Mouse (Mus musculus) midbrain, embryonic 14.5 days (tissue): ENCODE results near the gene Armh3. TPM values are rescaled to one million over a fixed set of nuclear protein-coding genes. Genes with fewer than 3 reads are reported as not detected.

Experiments
- ATAC-seq: fragments of 200-750 bp; cut with Nextera tagmentation; 2 replicates; pipeline ENCODE4 v1.8.0; 2017; ENCODE audit warnings: moderate number of reproducible peaks, moderate library complexity; ENCODE audit not compliant: low FRiP score, low TSS enrichment
- DNase-seq: peaks from one replicate; pipeline ENCODE4 v3.0.0-alpha.2; 2015
- H3K27ac ChIP-seq: fragments of 300-500 bp; sonication (generic); replicated peaks from 2 replicates; pipeline ENCODE4 v1.5.1; 2014; ENCODE audit warnings: mild to moderate bottlenecking, low read depth, low read length, moderate library complexity
- H3K27me3 ChIP-seq: fragments of 300-500 bp; sonication (generic); 2 replicates; pipeline ENCODE4 v1.6.1; 2014; ENCODE audit warnings: low read length, control low read depth, mixed read lengths; ENCODE audit not compliant: control insufficient read depth, insufficient read depth
- H3K36me3 ChIP-seq: fragments of 300-500 bp; sonication (generic); 2 replicates; pipeline ENCODE4 v1.6.1; 2014; ENCODE audit warnings: low read length, control low read depth; ENCODE audit not compliant: control insufficient read depth, insufficient read depth
- H3K4me1 ChIP-seq: fragments of 300-500 bp; sonication (generic); 2 replicates; pipeline ENCODE4 v1.6.1; 2014; ENCODE audit warnings: mild to moderate bottlenecking, antibody characterized with exemption, low read length, control low read depth; ENCODE audit not compliant: control insufficient read depth, insufficient read depth
- H3K4me2 ChIP-seq: fragments of 300-500 bp; sonication (generic); 2 replicates; pipeline ENCODE4 v1.6.1; 2014; ENCODE audit warnings: mild to moderate bottlenecking, low read length, moderate library complexity
- H3K4me3 ChIP-seq: fragments of 300-500 bp; sonication (generic); replicated peaks from 2 replicates; pipeline ENCODE4 v1.5.1; 2014; ENCODE audit warnings: low read depth, low read length
- H3K9ac ChIP-seq: fragments of 300-500 bp; sonication (generic); replicated peaks from 2 replicates; pipeline ENCODE4 v1.6.1; 2014; ENCODE audit warnings: mild to moderate bottlenecking, low read length, moderate library complexity
- H3K9me3 ChIP-seq: fragments of 300-500 bp; sonication (generic); 2 replicates; pipeline ENCODE4 v1.6.1; 2016; ENCODE audit warnings: low read length, control low read depth, mixed read lengths; ENCODE audit not compliant: control insufficient read depth
- WGBS: fragments of 180-500 bp; shearing (Covaris S2); extraction: QIAGEN DNeasy Blood & Tissue Kit; methylation state at CpG from one replicate; pipeline ENCODE4 v1.1.7; 2014; 5-methylcytosine and 5-hydroxymethylcytosine counted together
- polyA plus RNA-seq: library from polyadenylated mRNA; unstranded; fragments of >200 nt; fragmentation: Nextera tagmentation; extraction: Ambion mirVana; gene quantifications from 2 replicates; pipeline ENCODE4 v1.2.1, GENCODE M21; 2014

The Armh3 gene
- polyA plus RNA-seq, 1 experiment from 2014 or later, result 21.8 TPM

GRCm38 (mm10) chr19:45988238-45988637, 10.1 kb downstream of the Armh3 start:
- Histone ChIP-seq H3K4me2 (no peak overlapping the region), H3K9ac (no peak overlapping the region), H3K36me3 (peaks cover 5% of the 10 kb centered on the region; the same call in 1 of the 2 replicates), H3K4me3 (no peak overlapping the region), H3K27ac (no peak overlapping the region), H3K4me1 (no peaks in the 10 kb centered on the region), H3K9me3 (no peaks in the 10 kb centered on the region), H3K27me3 (no peaks in the 10 kb centered on the region)
- no peak for DNase-seq
- 95% methylated on average over 3 of the region's 3 CpGs for whole genome bisulfite sequencing
- ATAC-seq, result no peak

GRCm38 (mm10) chr19:45984379-45984778, 13.9 kb downstream of the Armh3 start:
- Histone ChIP-seq H3K4me3 (no peak overlapping the region), H3K27ac (no peak overlapping the region), H3K27me3 (no peaks in the 10 kb centered on the region), H3K4me2 (no peak overlapping the region), H3K9ac (no peak overlapping the region), H3K36me3 (peaks cover 5% of the 10 kb centered on the region; the same call in 1 of the 2 replicates), H3K9me3 (no peaks in the 10 kb centered on the region), H3K4me1 (no peaks in the 10 kb centered on the region)
- ATAC-seq (no peak), DNase-seq (no peak)

GRCm38 (mm10) chr19:45960770-45961169, 37.5 kb downstream of the Armh3 start:
- H3K36me3 ChIP-seq, result peaks cover 58% of the 10 kb centered on the region
- H3K4me1 ChIP-seq, result no peaks in the 10 kb centered on the region
- no peaks in the 10 kb centered on the region for H3K27me3 ChIP-seq
- H3K27ac ChIP-seq, result no peak overlapping the region
- WGBS, result 38% methylated on average over 5 of the region's 5 CpGs
- H3K9ac ChIP-seq, result no peak overlapping the region
- no peaks in the 10 kb centered on the region for H3K9me3 ChIP-seq
- DNase-seq, result no peak
- no peak overlapping the region for H3K4me3 ChIP-seq
- no peak for ATAC-seq
- no peak overlapping the region for H3K4me2 ChIP-seq

DNA sequence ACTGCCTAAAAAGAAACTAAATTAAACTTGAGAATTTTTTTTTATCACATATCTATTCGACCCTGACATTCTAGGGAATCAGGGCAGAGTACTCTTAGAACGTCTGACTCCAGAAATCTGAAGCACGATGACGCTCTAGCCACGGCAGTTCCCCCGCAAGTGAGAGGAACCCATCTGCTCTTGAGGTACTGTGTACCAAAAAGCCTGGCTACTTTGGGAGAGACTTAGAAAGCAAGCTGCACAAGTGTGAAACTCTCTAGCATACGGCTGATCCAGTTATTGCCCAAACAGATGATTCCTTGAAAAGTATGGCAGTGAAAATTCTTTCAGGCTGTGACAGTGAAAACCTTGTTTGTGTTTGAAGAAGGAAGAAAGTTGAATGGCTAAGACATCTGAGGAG, 41.6 kb downstream of the Armh3 start:
- 92% methylated on average over 7 of the region's 7 CpGs for WGBS
- Histone ChIP-seq H3K9me3 (no peaks in the 10 kb centered on the region), H3K4me3 (no peak overlapping the region), H3K27me3 (no peaks in the 10 kb centered on the region), H3K36me3 (peaks cover 47% of the 10 kb centered on the region), H3K27ac (no peak overlapping the region), H3K9ac (no peak overlapping the region), H3K4me2 (no peak overlapping the region), H3K4me1 (no peaks in the 10 kb centered on the region)
- no peak for DNase-seq
- ATAC-seq, result no peak

DNA sequence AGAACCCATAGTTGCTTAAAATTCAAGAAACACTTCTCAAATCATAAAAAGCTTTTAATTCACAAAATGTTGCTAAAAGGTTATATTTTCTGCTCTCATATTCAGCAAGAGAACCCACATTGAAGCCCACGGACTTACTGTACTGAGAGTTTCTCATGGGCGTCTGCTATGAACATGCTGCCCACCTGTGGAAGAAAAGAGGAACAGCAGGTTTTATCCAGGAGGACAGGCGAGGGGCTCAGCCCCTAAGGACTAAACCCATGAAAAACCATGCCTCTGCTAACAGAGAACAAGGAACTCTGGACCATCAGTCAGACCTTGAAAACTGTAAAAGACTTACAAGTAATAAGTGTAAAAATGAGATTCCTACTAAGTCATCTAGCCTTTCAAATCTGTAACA, 45.0 kb downstream of the Armh3 start:
- DNase-seq, result peak; percentile 85
- H3K36me3 ChIP-seq, result peaks cover 49% of the 10 kb centered on the region

DNA sequence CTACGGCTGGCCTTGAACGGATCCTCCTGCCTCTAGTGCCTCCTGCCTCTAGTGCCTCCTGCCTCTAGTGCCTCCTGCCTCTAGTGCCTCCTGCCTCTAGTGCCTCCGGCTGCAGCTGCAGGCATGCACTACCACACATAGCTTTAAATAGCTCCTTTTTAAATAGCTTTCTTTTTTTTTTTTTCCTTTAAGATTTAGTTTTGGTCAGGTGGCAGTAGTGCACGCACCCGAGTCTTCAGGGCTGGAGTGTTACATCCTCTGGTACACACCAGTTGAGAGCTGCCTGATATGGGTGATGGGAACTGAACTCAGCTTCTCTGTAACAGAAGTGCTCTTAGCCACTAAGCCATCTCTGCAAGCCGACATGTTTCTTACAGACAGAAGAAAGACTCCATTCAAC, 49.1 kb downstream of the Armh3 start:
- H3K36me3 ChIP-seq, result peaks cover 48% of the 10 kb centered on the region
- H3K9ac ChIP-seq, result no peak overlapping the region
- no peak overlapping the region for H3K27ac ChIP-seq
- no peaks in the 10 kb centered on the region for H3K27me3 ChIP-seq
- no peaks in the 10 kb centered on the region for H3K9me3 ChIP-seq
- DNase-seq (no peak), ATAC-seq (no peak)
- H3K4me2 ChIP-seq, result no peak overlapping the region
- no peak overlapping the region for H3K4me3 ChIP-seq
- WGBS, result 87% methylated on average over 6 of the region's 6 CpGs
- H3K4me1 ChIP-seq, result no peaks in the 10 kb centered on the region

More for the DNA sequence above, 45.0 kb downstream of the Armh3 start:
- Histone ChIP-seq H3K4me2 (no peak overlapping the region), H3K9ac (no peak overlapping the region), H3K9me3 (no peaks in the 10 kb centered on the region), H3K4me1 (no peaks in the 10 kb centered on the region), H3K4me3 (no peak overlapping the region), H3K27ac (no peak overlapping the region), H3K27me3 (no peaks in the 10 kb centered on the region)
- WGBS, result 7% methylated on average over 3 of the region's 3 CpGs
- no peak for ATAC-seq

DNA sequence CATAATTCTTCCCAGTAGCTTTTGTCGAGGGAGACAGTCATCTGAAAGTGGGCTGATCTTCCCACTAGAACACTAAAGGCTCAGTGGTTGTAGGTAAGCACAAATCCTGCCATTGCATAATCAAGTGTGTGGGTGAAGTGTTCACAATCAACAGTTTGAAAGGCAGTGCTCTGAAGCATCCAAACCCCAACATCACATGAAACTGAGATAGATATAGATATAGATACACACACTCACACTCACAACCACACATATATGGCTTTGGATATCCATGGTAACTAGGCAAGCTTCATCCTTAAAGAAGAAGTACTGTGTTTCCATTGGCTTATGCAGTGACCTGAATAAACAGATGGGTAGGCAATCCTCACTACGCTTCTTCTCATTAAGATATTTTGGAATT, 50.5 kb downstream of the Armh3 start:
- H3K9ac ChIP-seq, result no peak overlapping the region
- H3K4me2 ChIP-seq, result no peak overlapping the region
- no peaks in the 10 kb centered on the region for H3K9me3 ChIP-seq
- WGBS, result 96% methylated on average over 2 of the region's 2 CpGs
- no peak for ATAC-seq
- no peaks in the 10 kb centered on the region for H3K27me3 ChIP-seq
- no peak for DNase-seq
- no peak overlapping the region for H3K27ac ChIP-seq
- no peaks in the 10 kb centered on the region for H3K4me1 ChIP-seq
- no peak overlapping the region for H3K4me3 ChIP-seq
- peaks cover 48% of the 10 kb centered on the region for H3K36me3 ChIP-seq

DNA sequence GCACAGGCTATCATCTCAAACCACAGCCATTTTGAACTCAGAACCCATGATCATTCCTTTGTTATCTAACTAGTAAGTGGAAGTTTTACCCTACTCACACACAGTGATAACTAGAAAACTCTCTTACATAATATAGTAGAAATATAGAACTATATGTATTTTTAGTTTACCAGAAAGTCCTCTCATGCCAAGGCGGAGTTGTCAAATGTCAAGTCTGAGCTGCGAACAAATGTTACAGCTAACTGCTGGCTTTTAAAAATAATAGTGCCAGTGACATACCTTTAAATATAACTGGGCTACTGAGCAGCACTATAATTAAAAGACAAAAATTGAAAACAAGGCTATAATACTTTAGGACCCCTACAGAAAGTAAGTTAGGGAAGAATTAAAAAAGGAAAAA, 51.0 kb downstream of the Armh3 start:
- no peak overlapping the region for H3K4me2 ChIP-seq
- H3K4me1 ChIP-seq, result no peaks in the 10 kb centered on the region
- WGBS, result 96% methylated on average over 2 of the region's 2 CpGs
- no peaks in the 10 kb centered on the region for H3K27me3 ChIP-seq
- no peak overlapping the region for H3K27ac ChIP-seq
- H3K9ac ChIP-seq, result no peak overlapping the region
- ATAC-seq (no peak), DNase-seq (no peak)
- no peaks in the 10 kb centered on the region for H3K9me3 ChIP-seq
- H3K36me3 ChIP-seq, result peaks cover 48% of the 10 kb centered on the region
- H3K4me3 ChIP-seq, result no peak overlapping the region

DNA sequence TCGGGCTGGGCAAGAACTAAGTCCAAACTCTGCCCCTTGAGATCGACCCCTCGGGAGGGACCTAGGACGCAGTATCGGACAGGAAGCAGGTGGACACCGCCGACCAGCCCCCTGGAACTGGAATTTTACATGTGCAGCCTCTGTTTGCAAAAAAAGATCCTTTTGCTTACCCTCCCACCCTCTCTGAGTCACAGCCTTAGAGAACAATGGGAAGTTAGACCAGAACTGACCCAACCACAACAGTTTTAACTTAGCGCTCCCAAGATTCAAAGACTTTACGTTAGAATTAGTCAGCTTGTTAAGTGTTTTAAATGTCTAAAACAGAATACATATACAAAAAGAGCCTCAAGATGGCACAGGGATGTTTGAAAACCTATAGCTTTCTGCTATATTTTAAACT, 51.7 kb downstream of the Armh3 start:
- Histone ChIP-seq H3K4me2 (no peak overlapping the region), H3K4me3 (no peak overlapping the region), H3K9me3 (no peaks in the 10 kb centered on the region), H3K9ac (no peak overlapping the region), H3K27ac (no peak overlapping the region), H3K27me3 (no peaks in the 10 kb centered on the region), H3K4me1 (no peaks in the 10 kb centered on the region), H3K36me3 (peaks cover 48% of the 10 kb centered on the region)
- WGBS, result 94% methylated on average over 9 of the region's 9 CpGs
- DNase-seq (no peak), ATAC-seq (no peak)
